Mouse (Mus musculus) forebrain, postnatal 0 days (tissue): ENCODE measurements at regions not wholly inside any gene's neighbourhood (a gene's known extent, or its start where the extent isn't known, plus 50 kb on each side); places are given as distances from the start of the nearest gene placed in this dataset.

Experiments used
- ATAC-seq: fragments of 200-750 bp; cut with Nextera tagmentation; 2 replicates; pipeline ENCODE4 v1.8.0; 2017; ENCODE audit warnings: mild to moderate bottlenecking, moderate library complexity
- DNase-seq: peaks from one replicate; pipeline ENCODE4 v3.0.0-alpha.2; 2015
- H3K27ac ChIP-seq: fragments of 300-500 bp; sonication (generic); 2 replicates; pipeline ENCODE4 v1.5.1; 2014; ENCODE audit warnings: low read depth, mild to moderate bottlenecking, antibody characterized with exemption, low read length, moderate library complexity, mixed read lengths
- H3K27me3 ChIP-seq: fragments of 300-500 bp; sonication (generic); 2 replicates; pipeline ENCODE4 v1.6.1; 2014; ENCODE audit warnings: mild to moderate bottlenecking, low read length, mixed read lengths; ENCODE audit not compliant: insufficient read depth
- H3K36me3 ChIP-seq: fragments of 300-500 bp; sonication (generic); 2 replicates; pipeline ENCODE4 v1.6.1; 2014; ENCODE audit warnings: mild to moderate bottlenecking, moderate library complexity; ENCODE audit not compliant: insufficient read depth
- H3K4me1 ChIP-seq: fragments of 300-500 bp; sonication (generic); 2 replicates; pipeline ENCODE4 v1.6.1; 2014; ENCODE audit warnings: antibody characterized with exemption; ENCODE audit not compliant: insufficient read depth
- H3K4me2 ChIP-seq: fragments of 300-500 bp; sonication (generic); 2 replicates; pipeline ENCODE4 v1.6.1; 2014; ENCODE audit warnings: low read depth, mild to moderate bottlenecking, moderate library complexity
- H3K4me3 ChIP-seq: fragments of 300-500 bp; sonication (generic); 2 replicates; pipeline ENCODE4 v1.5.1; 2014; ENCODE audit warnings: low read depth, low read length, mixed read lengths
- H3K9ac ChIP-seq: fragments of 300-500 bp; sonication (generic); 2 replicates; pipeline ENCODE4 v1.6.1; 2014; ENCODE audit warnings: mild to moderate bottlenecking
- H3K9me3 ChIP-seq: fragments of 300-500 bp; sonication (generic); 2 replicates; pipeline ENCODE4 v1.6.1; 2016; ENCODE audit warnings: low read length
- CTCF ChIP-seq: sonication (generic); IDR thresholded peaks from 2 replicates; pipeline ENCODE4 v1.5.1; 2016; ENCODE audit warnings: antibody characterized with exemption, control low read depth, low read depth
- WGBS: fragments of 180-500 bp; shearing (Covaris S2); extraction: QIAGEN DNeasy Blood & Tissue Kit; methylation state at CpG from one replicate; pipeline ENCODE4 v1.1.7; 2014; 5-methylcytosine and 5-hydroxymethylcytosine counted together

GRCm38 (mm10) chr1:168064065-168064664 lies 367.9 kb downstream of the Pbx1 start:
- ATAC-seq: peak; percentile 85

GRCm38 (mm10) chr1:168065598-168066041 lies 366.4 kb downstream of the Pbx1 start:
- ATAC-seq (peak; percentile 54; the same call in 1 of the 2 replicates), DNase-seq (peak; percentile 48)
- no peak overlapping the region for H3K27ac ChIP-seq
- H3K4me3 ChIP-seq: no peak overlapping the region
- no peaks in the 10 kb centered on the region for H3K9me3 ChIP-seq
- WGBS: 44% methylated on average over 6 of the region's 6 CpGs
- peak; percentile 53 for TF ChIP-seq CTCF
- H3K9ac ChIP-seq: no peak overlapping the region
- H3K36me3 ChIP-seq: no peaks in the 10 kb centered on the region
- peaks cover 5% of the 10 kb centered on the region; the same call in 1 of the 2 replicates for H3K4me1 ChIP-seq
- no peak overlapping the region for H3K4me2 ChIP-seq
- H3K27me3 ChIP-seq: no peaks in the 10 kb centered on the region

More at GRCm38 (mm10) chr1:168064065-168064664, 367.9 kb downstream of the Pbx1 start:
- Histone ChIP-seq H3K27me3 (no peaks in the 10 kb centered on the region), H3K4me2 (no peak overlapping the region), H3K9ac (no peak overlapping the region), H3K4me1 (peaks cover 5% of the 10 kb centered on the region; the same call in 1 of the 2 replicates), H3K27ac (no peak overlapping the region), H3K4me3 (no peak overlapping the region), H3K36me3 (no peaks in the 10 kb centered on the region), H3K9me3 (no peaks in the 10 kb centered on the region)
- TF ChIP-seq CTCF: no peak
- DNase-seq: peak; percentile 73
- WGBS: 54% methylated on average over 7 of the region's 7 CpGs

GRCm38 (mm10) chr1:168066810-168067209 lies 365.3 kb downstream of the Pbx1 start:
- H3K36me3 ChIP-seq: no peaks in the 10 kb centered on the region
- H3K4me3 ChIP-seq: no peak overlapping the region
- 69% methylated on average over 6 of the region's 6 CpGs for WGBS
- H3K4me2 ChIP-seq: no peak overlapping the region
- no peaks in the 10 kb centered on the region for H3K9me3 ChIP-seq
- H3K27ac ChIP-seq: no peak overlapping the region
- no peak for TF ChIP-seq CTCF
- DNase-seq (no peak), ATAC-seq (no peak)
- no peaks in the 10 kb centered on the region for H3K27me3 ChIP-seq
- H3K9ac ChIP-seq: no peak overlapping the region
- H3K4me1 ChIP-seq: peaks cover 5% of the 10 kb centered on the region; the same call in 1 of the 2 replicates

- DNase-seq: no peak
- H3K9ac ChIP-seq: no peak overlapping the region
- 71% methylated on average over 9 of the region's 9 CpGs for WGBS
- H3K9me3 ChIP-seq: no peaks in the 10 kb centered on the region
- peaks cover 5% of the 10 kb centered on the region; the same call in 1 of the 2 replicates for H3K4me1 ChIP-seq
- H3K27ac ChIP-seq: no peak overlapping the region
- no peaks in the 10 kb centered on the region for H3K27me3 ChIP-seq
- no peak for TF ChIP-seq CTCF
- no peak overlapping the region for H3K4me3 ChIP-seq
- H3K4me2 ChIP-seq: no peak overlapping the region
- ATAC-seq: no peak
- H3K36me3 ChIP-seq: no peaks in the 10 kb centered on the region
These were observed 363.8 kb downstream of the Pbx1 start for GRCm38 (mm10) chr1:168068003-168068919.

- Histone ChIP-seq H3K27ac (no peak overlapping the region), H3K4me2 (no peak overlapping the region), H3K4me3 (no peak overlapping the region), H3K9ac (no peak overlapping the region), H3K36me3 (no peaks in the 10 kb centered on the region), H3K4me1 (peaks cover 5% of the 10 kb centered on the region; the same call in 1 of the 2 replicates), H3K9me3 (no peaks in the 10 kb centered on the region), H3K27me3 (no peaks in the 10 kb centered on the region)
- 95% methylated on average over 1 of the region's 1 CpGs for WGBS
- DNase-seq (no peak), ATAC-seq (no peak)
- TF ChIP-seq CTCF: no peak
These were observed 363.0 kb downstream of the Pbx1 start for GRCm38 (mm10) chr1:168068920-168069590.
